Mouse (Mus musculus) heart, embryonic 14.5 days (tissue): ENCODE measurements at regions not wholly inside any gene's neighbourhood (a gene's known extent, or its start where the extent isn't known, plus 50 kb on each side); places are given as distances from the start of the nearest gene placed in this dataset.

Experiments
- ATAC-seq: fragments of 200-750 bp; cut with Nextera tagmentation; 2 replicates; pipeline ENCODE4 v1.8.0; 2017; ENCODE audit warnings: low read depth, moderate TSS enrichment; ENCODE audit not compliant: insufficient number of reproducible peaks, insufficient read depth, low FRiP score
- H3K27ac ChIP-seq, 2 experiments: fragments of 200-500 bp in 1 of 2; fragments of 300-500 bp in 1 of 2; sonication (generic) in 1 of 2; replicated peaks in 1 of 2; 2 replicates each; pipeline ENCODE4 v1.5.1; 2012 to 2014; ENCODE audit warnings: low read depth in 2 of 2, low read length in 2 of 2, control low read depth in 1 of 2, mild to moderate bottlenecking in 1 of 2, mixed read lengths in 1 of 2; ENCODE audit not compliant: control insufficient read depth in 1 of 2, insufficient read depth in 1 of 2
- H3K27me3 ChIP-seq: fragments of 300-500 bp; sonication (generic); 2 replicates; pipeline ENCODE4 v1.6.1; 2014; ENCODE audit warnings: mild to moderate bottlenecking, low read length, control low read depth; ENCODE audit not compliant: control insufficient read depth, insufficient read depth
- H3K36me3 ChIP-seq: fragments of 300-500 bp; sonication (generic); 2 replicates; pipeline ENCODE4 v1.6.1; 2014; ENCODE audit warnings: mild to moderate bottlenecking, control low read depth, low read length, mixed read lengths; ENCODE audit not compliant: control insufficient read depth, insufficient read depth
- H3K4me1 ChIP-seq, 2 experiments: fragments of 200-500 bp in 1 of 2; fragments of 300-500 bp in 1 of 2; sonication (generic) in 1 of 2; 2 replicates each; pipeline ENCODE4 v1.6.1; 2012 to 2014; ENCODE audit warnings: low read length in 2 of 2, control low read depth in 1 of 2, mixed read lengths in 1 of 2; ENCODE audit not compliant: control insufficient read depth in 2 of 2, insufficient read depth in 2 of 2
- H3K4me2 ChIP-seq: fragments of 300-500 bp; sonication (generic); 2 replicates; pipeline ENCODE4 v1.6.1; 2014; ENCODE audit warnings: mild to moderate bottlenecking, low read length
- H3K4me3 ChIP-seq, 2 experiments: fragments of 200-500 bp in 1 of 2; fragments of 300-500 bp in 1 of 2; sonication (generic) in 1 of 2; 2 replicates each; pipeline ENCODE4 v1.5.1; 2012 to 2014; ENCODE audit warnings: low read length in 2 of 2, mild to moderate bottlenecking in 2 of 2, control low read depth in 1 of 2, low read depth in 1 of 2, moderate library complexity in 1 of 2; ENCODE audit not compliant: control insufficient read depth in 1 of 2, insufficient read depth in 1 of 2
- H3K9ac ChIP-seq: fragments of 300-500 bp; sonication (generic); 2 replicates; pipeline ENCODE4 v1.6.1; 2014; ENCODE audit warnings: mild to moderate bottlenecking, low read length
- H3K9me3 ChIP-seq: fragments of 300-500 bp; sonication (generic); 2 replicates; pipeline ENCODE4 v1.6.1; 2016; ENCODE audit warnings: low read length, control low read depth; ENCODE audit not compliant: control insufficient read depth
- WGBS: fragments of 180-500 bp; shearing (Covaris S2); extraction: QIAGEN DNeasy Blood & Tissue Kit; methylation state at CpG from one replicate; pipeline ENCODE4 v1.1.7; 2014; 5-methylcytosine and 5-hydroxymethylcytosine counted together

- Histone ChIP-seq H3K27ac (no peak overlapping the region), H3K4me2 (no peak overlapping the region), H3K4me1 (no peaks in the 10 kb centered on the region), H3K27me3 (no peaks in the 10 kb centered on the region), H3K36me3 (no peaks in the 10 kb centered on the region), H3K9me3 (no peaks in the 10 kb centered on the region), H3K9ac (no peak overlapping the region), H3K4me3 (no peak overlapping the region)
- WGBS: 61% methylated on average over 1 of the region's 1 CpGs
- no peak for ATAC-seq
Measured at GRCm38 (mm10) chr14:52547933-52548332, 52.4 kb upstream of the Olfr1507 start.
